Mouse (Mus musculus) lung, adult 2 months (tissue): ENCODE data around the gene Nfasc.

Experiments used
- CTCF ChIP-seq: fragments of 200-500 bp; IDR thresholded peaks from 2 replicates; pipeline ENCODE4 v1.5.1; 2011; ENCODE audit warnings: mild to moderate bottlenecking, low read length, control low read depth; ENCODE audit not compliant: insufficient read depth
- POLR2A ChIP-seq: fragments of 200-500 bp; IDR thresholded peaks from 2 replicates; pipeline ENCODE4 v1.6.1; 2011; ENCODE audit warnings: low read depth, mild to moderate bottlenecking, control low read depth, low read length, borderline replicate concordance; ENCODE audit errors: extremely low read depth

DNA sequence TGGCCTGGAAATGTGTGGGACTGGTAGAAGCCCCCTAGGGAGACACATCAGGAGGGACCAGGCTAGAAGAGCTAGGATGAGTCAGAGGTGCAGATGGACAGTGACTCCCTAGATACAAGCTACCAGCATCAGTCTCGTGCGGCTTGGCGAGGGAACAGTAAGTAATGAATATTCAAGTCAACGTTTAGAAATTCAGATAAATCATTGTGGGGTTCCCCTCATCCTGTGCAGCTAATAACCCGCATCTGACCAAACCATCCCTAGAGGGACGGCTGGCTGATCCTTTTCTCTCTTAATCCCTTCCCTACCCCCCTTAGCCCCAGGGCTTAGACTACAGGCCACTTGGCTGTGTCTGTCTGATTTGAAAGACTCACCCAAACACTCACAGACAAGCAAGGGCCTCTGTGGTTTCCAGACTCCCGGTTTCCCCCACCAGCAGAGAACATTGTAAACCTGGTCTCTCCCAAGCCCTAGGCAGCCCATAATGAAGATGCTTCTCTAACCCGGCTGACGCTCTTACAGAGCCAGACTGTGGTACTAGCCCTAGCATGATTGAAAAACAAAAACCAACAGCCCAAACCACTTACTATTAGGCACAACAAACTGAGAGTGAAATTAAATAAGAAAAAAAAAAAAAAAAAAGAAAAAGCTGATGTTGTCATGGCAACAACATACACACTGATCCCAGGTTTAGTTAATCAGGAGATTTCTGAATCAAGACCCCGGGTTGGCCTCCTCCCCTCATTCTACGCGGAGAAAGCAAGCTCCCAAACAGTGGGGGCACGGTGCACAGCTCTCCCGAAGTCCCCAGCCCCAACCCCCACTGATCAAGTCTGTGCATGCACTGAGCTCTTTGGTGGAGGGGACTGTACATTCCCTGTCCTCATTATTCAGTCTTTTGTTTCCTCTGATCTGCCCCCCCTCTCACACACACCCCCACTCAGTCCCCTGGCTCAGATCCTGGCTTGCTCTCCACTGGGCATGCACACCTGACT, 159.5 kb downstream of the Nfasc start:
- no peak for TF ChIP-seq POLR2A
- no peak for TF ChIP-seq CTCF
